Mouse (Mus musculus): ENCODE results near the gene Glb1.

Glb1 gene

GRCm38 (mm10) chr9:114442893-114443292 lies 42.0 kb downstream of the Glb1 start:
- no peak for DNase-seq (ENCODE audit: low read depth, low spot score)

- DNase-seq (ENCODE audit: low read depth, low spot score), result no peak
These were observed 42.5 kb downstream of the Glb1 start for GRCm38 (mm10) chr9:114443351-114443750.

GRCm38 (mm10) chr9:114446887-114447286 lies 46.0 kb downstream of the Glb1 start:
- no peak for DNase-seq (ENCODE audit: low read depth, low spot score)

GRCm38 (mm10) chr9:114448700-114449099 lies 47.8 kb downstream of the Glb1 start:
- DNase-seq (ENCODE audit: low read depth, low spot score), result no peak

GRCm38 (mm10) chr9:114449120-114449754 lies 48.4 kb downstream of the Glb1 start:
- no peak for DNase-seq (ENCODE audit: low read depth, low spot score)

- DNase-seq (ENCODE audit: low read depth, low spot score), result no peak
These were observed 50.7 kb downstream of the Glb1 start for GRCm38 (mm10) chr9:114451615-114452014.

GRCm38 (mm10) chr9:114452418-114452817 lies 51.5 kb downstream of the Glb1 start:
- no peak for DNase-seq (ENCODE audit: low read depth, low spot score)

- no peak for DNase-seq (ENCODE audit: low read depth, low spot score)
These were observed 54.5 kb downstream of the Glb1 start for GRCm38 (mm10) chr9:114455420-114455819.

GRCm38 (mm10) chr9:114458436-114458835 lies 57.6 kb downstream of the Glb1 start:
- no peak for DNase-seq (ENCODE audit: low read depth, low spot score)

- no peak for DNase-seq (ENCODE audit: low read depth, low spot score)
These were observed 61.7 kb downstream of the Glb1 start for GRCm38 (mm10) chr9:114462569-114462968.

GRCm38 (mm10) chr9:114465442-114465841 lies 64.6 kb downstream of the Glb1 start:
- no peak for DNase-seq (ENCODE audit: low read depth, low spot score)

- no peak for DNase-seq (ENCODE audit: low read depth, low spot score)
These were observed 66.0 kb downstream of the Glb1 start for GRCm38 (mm10) chr9:114466871-114467270.

- no peak for DNase-seq (ENCODE audit: low read depth, low spot score)
These were observed 67.3 kb downstream of the Glb1 start for GRCm38 (mm10) chr9:114468217-114468616.

GRCm38 (mm10) chr9:114468701-114469100 lies 67.8 kb downstream of the Glb1 start:
- DNase-seq (ENCODE audit: low read depth, low spot score), result no peak

- DNase-seq (ENCODE audit: low read depth, low spot score), result no peak
These were observed 71.0 kb downstream of the Glb1 start for GRCm38 (mm10) chr9:114471892-114472291.

- DNase-seq (ENCODE audit: low read depth, low spot score), result no peak
These were observed 76.1 kb downstream of the Glb1 start for GRCm38 (mm10) chr9:114477019-114477418.

GRCm38 (mm10) chr9:114480940-114481339 lies 80.1 kb downstream of the Glb1 start:
- no peak for DNase-seq (ENCODE audit: low read depth, low spot score)

- DNase-seq (ENCODE audit: low read depth, low spot score), result no peak
These were observed 83.9 kb downstream of the Glb1 start for GRCm38 (mm10) chr9:114484771-114485170.

GRCm38 (mm10) chr9:114486808-114487207 lies 85.9 kb downstream of the Glb1 start:
- DNase-seq (ENCODE audit: low read depth, low spot score), result no peak

- DNase-seq (ENCODE audit: low read depth, low spot score), result no peak
These were observed 86.8 kb downstream of the Glb1 start for GRCm38 (mm10) chr9:114487481-114488258.

- no peak for DNase-seq (ENCODE audit: low read depth, low spot score)
These were observed 95.6 kb downstream of the Glb1 start for GRCm38 (mm10) chr9:114496469-114496868.

GRCm38 (mm10) chr9:114498218-114498617 lies 97.3 kb downstream of the Glb1 start:
- peak; percentile 42 for DNase-seq (ENCODE audit: low read depth, low spot score)

All from retina, adult 2 months (tissue).